Mouse (Mus musculus) adrenal gland (tissue): ENCODE data around the gene Dll3.
"Not testable (repeated sequence)": the region's sequence is repeated elsewhere in the genome, so short reads cannot be mapped to it uniquely, and the experiment has no call there.

Experiments
- intact Hi-C: fragments of 180-260 bp; cut with DNase I; formaldehyde crosslinking; loops from one replicate; pipeline ENCODE4 v1.15.1; 2025

Dll3 gene

GRCm38 (mm10) chr7:28262861-28263260, 39.2 kb downstream of the Dll3 start:
- intact Hi-C loops: no loop called here

GRCm38 (mm10) chr7:28255476-28255875, 46.6 kb downstream of the Dll3 start:
- intact Hi-C loops: no loop called here

GRCm38 (mm10) chr7:28254591-28254990, 47.4 kb downstream of the Dll3 start:
- intact Hi-C loops: no loop called here

- intact Hi-C loops: no loop called here
Measured at GRCm38 (mm10) chr7:28251976-28252375, 50.1 kb downstream of the Dll3 start.

GRCm38 (mm10) chr7:28248957-28249356, 53.1 kb downstream of the Dll3 start:
- intact Hi-C loops: no loop called here

- intact Hi-C loops: not testable (repeated sequence)
Measured at GRCm38 (mm10) chr7:28243943-28244342, 58.1 kb downstream of the Dll3 start.
